Mouse (Mus musculus) testis, postnatal 14 days (tissue): Measurements from ENCODE around the gene Ttc34.

Experiments
- DNase-seq: peaks from one replicate; pipeline ENCODE4 v3.0.0; 2021; ENCODE audit warnings: low spot score

The Ttc34 gene

DNA sequence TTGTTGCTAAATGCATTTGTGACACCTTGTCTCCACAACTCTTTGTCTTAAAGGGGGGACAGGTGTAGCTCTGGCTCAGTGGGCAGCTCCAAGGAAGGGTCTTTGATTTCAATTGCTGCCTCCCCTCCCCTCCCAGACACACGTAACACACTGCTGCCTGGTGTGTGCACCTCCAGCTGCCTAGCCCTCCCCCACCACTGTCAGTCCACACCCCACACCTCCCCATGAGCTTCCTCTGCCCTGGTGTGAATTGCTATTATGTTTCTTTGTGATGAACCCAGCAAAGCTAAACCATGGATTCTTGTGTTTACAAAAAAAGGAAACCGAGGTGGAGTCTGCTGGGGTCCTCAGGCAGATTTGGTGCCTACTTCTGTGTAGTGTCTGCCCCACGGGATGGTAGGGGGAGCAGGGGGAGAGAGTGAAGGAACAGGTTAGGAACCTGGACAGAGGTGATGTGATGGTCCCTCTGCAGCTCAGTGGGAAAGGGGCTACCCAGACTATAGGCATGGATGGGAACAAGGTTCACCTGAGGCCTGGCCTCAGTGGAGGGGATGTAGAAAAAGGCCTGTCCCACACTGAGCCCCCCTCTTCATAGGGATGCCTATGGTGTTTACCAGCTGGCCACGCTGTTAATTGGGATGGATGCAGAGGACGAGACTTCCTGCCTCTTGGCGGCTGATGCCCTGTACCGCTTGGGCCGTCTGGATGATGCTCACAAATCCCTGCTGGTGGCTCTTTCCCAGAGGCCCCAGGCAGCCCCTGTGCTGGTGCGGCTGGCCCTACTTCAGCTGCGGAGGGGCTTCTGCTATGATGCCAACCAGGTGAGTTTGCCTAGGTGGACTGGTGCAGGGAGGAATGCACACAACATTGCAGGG is 20.3 kb downstream of the Ttc34 start:
- DNase-seq = peak; percentile 87

DNA sequence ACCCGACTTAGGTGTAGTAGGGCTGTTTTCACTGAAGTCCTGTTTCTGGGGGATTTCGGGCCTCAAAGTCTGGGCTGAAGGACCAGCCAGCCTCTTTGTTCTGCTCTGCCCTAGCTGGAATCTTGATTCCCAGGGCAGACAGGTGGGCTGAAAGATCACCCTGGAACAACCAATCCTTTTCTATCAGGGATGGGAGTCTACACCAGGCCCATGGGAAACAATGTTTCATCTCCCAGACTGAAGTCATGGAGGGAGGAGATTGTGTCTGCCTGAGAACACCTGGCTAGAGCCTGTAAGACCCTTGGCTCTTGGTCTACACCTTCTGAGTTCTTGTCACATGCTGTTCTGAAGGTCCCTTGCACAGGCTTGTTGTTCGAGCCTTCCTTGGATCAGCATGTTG is 21.3 kb downstream of the Ttc34 start:
- peak; percentile 79 for DNase-seq

DNA sequence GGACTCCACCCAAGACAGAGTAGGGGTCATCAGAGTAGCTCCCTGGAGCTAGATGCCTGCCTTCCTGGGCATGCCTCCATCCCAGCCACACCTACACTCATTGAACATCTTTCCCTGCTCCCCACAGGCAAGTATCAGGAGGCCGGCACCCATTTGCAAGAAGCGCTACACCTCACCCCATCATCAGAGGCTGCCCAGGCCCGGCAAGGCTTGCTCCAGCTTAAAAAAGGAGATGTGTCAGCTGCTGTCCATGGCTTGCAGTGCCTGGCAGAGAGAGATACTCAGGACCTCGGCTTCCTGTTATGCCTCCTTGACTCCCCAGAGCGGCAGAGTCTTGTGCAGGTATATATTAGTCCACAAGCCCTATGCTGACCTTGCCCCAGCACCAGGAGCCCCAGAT is 24.7 kb downstream of the Ttc34 start:
- DNase-seq = no peak

DNA sequence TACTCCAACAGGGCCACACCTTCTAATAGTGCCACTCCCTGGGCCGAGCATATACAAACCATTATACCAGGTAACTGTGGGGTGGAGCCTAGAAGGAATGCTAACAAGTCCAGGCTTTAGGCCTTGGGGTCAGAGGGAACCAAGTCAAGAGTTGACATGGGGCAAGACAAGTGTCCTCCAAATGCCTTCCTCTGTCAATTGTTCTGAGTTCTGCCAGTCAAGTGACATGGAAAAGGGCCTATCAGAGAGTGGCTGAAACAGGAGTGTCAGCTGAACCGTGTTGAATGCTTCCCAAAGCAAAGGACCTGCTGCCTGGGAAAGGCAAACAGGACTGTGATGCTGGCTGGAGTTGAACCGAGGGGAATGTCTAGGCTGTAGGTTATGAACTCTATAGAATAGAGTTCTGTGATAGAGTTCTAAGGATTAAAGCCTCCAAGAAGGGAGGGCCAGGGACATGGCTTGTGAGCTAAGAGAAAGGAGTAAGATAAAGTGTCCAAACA is 26.2 kb downstream of the Ttc34 start:
- DNase-seq = no peak

DNA sequence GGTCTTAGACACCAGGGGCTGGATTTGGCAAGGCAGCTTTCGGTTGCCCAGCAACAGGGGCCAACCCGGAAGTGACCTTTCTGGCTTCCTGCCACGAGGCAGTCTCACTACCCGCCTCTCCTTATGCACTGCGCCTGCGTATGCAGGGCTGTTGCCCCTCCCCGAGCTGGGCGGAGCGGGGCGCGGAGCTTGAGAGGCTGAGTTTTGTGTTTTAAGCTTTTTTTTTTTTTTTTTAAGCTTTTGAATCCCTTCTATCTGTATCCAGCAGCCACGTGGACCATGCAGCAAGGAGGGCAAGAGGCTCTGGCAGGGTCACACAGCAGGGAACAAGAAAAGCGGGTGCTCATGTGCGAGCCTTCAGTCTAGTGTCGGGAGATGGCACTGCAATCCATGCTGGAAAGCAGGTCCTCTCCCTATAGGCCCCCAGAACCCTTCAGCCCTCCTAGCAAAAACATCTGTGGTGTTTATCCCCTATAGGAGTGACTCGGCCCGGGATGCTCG is 27.1 kb downstream of the Ttc34 start:
- peak; percentile 89 for DNase-seq

DNA sequence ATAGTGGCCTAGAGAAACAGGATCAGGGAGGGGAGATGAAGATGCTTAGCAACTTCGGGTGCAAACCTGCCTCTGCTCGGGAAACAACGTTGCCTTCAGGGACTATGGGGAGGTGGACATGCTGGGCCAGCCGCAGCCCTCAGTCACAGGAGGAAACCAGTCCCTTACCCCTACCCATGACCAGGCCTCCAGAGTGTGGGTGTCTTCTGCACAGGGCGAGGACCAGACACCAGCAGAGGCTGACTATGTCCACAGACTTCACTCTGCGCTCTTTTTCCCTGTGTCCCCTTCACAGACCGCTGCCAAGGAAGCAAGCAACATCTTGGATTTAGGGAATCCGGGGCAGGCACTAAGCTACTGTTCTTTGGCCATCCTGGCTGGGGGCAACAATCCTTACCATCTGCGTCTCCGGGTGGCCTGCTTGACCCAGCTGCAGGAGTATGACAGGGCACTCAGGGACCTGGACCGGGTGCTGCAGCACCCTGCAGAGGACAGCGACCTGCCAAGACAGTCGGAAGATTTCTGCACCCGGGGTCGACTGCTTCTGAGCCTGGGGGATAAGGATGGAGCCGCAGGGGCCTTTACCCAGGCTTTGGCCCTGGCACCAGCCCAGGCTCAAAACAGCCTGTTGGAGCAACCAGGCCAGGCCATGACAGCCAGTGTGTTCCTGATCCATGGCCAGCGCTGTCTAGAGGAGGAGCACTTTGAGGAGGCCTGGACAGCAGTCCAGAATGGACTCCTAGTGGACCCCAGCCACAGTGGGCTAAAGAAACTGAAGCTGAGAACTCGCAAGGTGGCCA is 27.9 kb downstream of the Ttc34 start:
- DNase-seq = peak; percentile 4

DNA sequence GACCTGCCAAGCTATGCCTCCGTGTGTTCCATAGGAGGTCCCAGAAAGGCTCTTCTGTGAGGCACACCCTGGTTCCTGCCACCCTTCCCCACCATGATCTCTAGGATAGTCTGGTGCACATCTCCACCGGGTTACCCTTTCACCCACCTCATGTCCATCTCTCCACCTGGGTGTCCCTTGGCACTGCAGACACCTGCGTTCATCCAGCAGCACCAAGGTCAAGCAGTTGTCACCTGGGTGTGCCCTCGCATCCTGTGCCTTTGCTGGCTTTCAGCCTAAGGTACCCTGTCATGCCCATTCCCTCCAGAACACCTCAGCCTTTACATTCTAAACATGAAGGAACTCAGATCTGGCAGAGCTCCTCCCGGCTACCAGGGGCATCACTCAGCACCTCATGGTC is 29.1 kb downstream of the Ttc34 start:
- no peak for DNase-seq

DNA sequence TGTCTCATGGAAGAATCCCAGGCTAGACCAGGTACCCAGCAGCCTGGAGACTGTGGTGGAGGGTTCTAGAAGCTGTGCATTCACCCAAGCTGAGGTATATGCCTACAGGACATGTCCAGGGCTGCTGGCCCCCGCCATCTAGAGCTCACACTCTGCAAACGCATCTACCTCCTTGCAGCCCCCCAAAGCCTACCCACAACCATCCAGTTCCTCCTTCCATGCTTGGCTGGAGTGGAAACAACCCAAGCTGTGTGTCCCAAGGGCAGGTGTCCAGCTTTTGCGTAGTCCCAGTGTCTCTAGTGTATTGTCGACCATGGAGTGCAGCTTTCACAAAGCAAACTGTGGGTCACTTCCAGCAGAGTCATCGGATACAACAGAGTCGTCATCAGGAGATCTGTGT is 30.0 kb downstream of the Ttc34 start:
- no peak for DNase-seq

DNA sequence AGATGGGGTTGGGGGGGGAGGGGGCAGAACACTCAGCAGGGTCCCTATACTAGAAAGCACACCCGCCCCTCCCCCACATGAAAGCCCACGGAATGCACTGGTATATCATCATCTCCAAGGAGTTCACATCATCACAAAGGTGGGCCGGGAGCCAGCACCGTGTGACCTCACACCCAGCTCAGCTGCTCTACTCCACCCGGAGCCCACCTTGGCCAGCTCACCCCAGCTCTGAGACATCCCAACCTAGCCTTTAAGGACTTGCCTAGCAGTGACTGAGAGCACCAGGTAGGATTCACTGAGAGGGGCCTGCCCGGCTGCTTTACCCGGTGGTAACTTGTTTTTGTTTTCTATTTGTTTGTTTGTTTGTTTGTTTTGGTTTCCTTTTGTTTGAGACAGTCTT is 32.2 kb downstream of the Ttc34 start, which contains the start of gene Mmel1:
Gene Mmel1, plus strand, starts transcription at position 146 of the 400 bp plus-strand sequence.
- no peak for DNase-seq

DNA sequence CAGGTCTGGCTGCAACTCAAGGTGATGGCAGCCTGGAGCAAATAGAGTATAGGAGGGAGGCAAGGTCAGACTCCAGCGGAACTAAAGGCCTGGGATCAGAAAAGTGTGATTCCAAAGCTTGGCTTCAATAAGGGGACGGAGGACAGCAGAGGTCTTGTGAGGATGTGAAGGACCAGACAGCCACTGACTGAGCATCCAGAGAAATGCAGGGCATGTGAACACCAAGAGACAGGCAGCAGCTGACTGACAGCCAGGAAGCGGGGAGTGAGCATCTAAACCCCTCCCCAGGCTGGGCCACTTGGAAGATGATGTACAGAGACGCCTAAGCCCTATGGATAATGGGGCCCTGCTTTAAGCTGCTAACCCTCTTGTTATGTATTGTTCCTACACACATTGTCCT is 33.5 kb downstream of the Ttc34 start:
- no peak for DNase-seq

DNA sequence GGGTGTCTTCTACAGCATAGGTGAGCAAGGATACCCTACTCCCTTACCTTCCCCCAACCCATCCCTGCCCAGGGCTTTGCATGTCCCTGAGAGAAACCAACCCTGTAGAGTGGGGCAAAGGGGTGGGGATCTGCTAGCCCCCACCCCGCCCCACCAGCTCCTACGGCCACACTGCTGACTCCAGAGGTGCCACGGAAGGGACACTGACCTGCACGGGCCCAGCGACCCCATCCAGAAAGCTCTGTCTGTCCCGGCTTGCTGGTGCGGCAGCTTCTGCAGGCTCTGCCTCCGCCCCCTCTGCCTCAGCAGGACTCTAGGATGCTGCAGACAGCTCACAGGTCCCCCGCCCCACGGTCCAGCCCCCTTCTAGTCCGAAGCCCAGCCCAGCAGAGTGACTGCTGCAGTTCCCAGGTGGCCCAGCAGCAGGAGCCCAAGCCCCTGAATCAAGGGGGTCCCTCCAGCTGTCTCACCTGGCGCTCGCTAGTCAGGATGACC is 34.5 kb downstream of the Ttc34 start:
- no peak for DNase-seq

DNA sequence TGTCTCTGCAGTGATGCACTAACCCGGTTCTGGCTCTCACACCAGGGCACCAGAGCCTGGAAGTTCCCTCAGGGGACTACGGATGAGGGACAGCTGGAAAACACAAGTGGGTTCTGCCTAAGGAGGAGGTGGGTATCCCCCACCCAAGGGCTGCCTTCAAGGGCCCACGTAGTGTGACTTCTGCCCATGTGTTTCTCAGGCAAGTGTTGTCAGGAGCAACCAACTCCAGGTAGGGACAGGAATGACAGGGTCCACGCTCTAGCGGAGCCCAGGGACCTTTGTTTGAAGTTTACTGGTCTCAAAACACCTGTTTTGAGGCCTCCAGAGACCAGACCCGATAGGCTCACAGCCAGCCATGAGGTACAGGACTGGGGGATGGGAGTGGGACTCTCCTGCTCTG is 35.9 kb downstream of the Ttc34 start:
- no peak for DNase-seq

DNA sequence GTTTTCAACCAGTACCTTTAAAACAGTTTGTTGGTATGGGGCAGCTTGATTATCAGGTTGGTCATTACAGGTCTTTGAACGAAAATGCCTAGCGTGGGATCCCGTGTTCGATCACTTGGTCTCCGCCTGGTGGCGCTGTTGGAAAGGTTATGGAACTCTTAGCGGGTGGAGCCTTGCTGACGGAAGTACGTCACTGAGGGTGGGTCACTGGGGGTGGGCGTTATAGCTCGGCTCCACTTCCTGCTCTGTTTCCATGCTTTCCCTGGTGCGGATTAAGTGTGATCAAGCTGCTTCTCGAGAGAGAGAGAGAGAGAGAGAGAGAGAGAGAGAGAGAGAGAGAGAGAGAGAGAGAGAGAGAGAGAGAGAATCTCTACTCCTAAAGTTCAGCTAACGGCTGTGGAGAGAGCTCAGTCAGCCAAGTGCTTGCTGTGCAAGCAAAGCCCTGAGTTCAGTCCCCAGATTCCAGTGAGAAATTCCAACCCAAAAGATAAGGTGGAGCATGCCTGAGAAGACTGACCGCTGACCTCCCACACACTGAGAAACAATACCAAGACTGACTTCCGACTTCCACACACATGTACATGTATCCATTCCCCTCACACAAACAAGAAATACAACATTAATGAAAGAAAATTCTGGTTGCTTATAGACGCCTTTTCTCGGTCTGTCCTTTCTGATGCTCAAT is 40.7 kb downstream of the Ttc34 start:
- peak; percentile 88 for DNase-seq

DNA sequence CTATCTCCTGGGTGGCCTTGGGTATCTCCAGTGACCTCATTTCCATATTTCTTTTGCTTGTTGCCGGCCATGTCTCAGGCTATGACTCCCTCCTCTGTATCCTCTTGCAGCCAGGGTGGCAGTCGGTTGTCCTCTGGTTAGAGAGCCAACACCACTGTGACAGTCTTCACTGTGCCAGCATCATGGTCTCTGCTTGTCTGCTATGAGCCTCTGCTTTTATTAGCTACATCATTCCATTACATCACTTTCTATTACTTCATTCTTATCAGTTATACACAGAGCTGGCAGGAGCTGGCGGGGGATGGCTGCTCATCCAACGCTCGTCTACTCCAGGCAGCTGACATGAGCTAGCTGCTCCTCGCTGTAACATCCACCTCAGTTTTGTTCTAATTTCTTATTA is 43.5 kb downstream of the Ttc34 start:
- DNase-seq = no peak

DNA sequence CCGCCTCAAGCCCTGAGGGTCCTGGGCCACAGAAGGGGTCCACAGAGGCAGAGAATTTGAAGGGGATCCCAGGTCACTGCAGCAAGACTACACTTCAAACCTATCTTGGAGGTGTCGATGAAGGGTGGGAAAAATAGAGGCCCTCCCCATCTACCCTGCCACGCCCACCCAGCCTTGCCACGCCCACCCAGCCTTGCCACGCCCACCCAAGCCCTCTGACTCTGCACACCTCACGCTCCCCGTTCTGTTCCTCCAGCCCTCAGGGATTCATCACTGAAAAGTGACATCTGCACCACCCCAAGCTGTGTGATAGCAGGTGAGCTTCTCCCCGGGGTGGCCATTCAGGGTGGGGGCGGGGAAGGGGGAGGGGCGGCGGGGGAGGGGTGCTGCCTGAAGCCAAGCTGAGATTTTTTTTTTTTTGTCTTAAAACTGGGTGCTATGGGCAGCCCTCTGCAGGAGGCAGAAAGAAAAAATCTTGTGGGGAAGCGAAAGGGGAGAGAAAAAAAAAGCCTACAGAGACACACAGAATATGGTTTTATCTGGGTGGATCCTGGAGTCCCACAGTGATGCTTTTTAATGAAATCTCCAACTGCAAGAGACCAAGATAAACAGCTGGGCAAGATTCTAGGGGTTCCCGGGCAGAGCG is 44.9 kb downstream of the Ttc34 start:
- no peak for DNase-seq

DNA sequence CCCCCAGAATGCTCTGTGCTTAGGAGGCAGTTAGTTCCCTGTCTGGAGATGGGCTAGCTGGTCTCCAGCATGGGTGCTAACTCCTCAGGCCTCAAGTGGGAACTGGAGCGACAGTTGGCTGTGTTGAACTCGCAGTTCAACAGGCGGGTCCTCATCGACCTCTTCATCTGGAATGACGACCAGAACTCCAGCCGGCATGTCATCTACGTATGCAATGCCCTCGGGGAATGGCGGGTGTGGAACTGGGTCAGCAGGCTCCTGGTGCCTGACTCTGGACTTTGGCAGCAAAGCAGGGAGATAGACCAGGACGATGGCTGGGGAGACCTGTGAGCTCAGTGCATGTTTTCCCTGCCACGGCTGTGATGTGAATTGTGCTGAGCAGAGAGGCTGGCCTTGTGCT is 48.2 kb downstream of the Ttc34 start:
- no peak for DNase-seq

DNA sequence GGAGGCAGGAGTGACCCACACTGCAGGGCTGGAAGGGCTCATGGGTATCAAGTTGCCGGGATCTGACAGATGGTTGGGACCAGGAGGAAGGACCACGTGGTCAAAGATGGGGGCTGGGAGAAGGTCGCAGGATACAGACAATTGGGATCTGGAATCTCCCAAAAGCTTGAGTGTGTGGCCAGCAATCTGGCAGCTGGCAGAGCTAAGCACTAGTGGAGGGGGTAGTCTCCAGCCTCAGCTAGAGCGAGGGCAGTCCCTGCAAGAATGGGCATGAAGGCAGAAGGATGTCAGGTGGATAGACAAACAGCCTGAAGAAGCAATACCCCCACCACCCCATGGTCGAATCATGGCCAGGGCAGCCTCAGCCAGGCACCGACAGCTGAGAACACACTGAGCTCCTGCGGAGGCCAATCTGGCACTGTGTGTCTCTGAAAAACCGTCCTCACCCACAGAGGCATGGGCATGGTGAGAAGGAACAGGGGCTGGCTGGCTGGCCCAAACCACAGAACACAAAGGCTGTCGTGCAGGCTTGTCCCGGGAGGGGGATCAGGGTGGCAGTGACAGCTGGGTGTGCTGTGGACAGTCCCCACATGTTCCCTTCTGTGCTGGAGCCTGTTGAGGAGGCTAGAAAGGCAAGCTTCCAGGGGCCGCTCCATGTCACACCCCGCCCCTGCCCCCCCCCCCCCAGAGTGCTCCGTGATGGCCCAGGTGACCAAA is 49.8 kb downstream of the Ttc34 start:
- DNase-seq = no peak

DNA sequence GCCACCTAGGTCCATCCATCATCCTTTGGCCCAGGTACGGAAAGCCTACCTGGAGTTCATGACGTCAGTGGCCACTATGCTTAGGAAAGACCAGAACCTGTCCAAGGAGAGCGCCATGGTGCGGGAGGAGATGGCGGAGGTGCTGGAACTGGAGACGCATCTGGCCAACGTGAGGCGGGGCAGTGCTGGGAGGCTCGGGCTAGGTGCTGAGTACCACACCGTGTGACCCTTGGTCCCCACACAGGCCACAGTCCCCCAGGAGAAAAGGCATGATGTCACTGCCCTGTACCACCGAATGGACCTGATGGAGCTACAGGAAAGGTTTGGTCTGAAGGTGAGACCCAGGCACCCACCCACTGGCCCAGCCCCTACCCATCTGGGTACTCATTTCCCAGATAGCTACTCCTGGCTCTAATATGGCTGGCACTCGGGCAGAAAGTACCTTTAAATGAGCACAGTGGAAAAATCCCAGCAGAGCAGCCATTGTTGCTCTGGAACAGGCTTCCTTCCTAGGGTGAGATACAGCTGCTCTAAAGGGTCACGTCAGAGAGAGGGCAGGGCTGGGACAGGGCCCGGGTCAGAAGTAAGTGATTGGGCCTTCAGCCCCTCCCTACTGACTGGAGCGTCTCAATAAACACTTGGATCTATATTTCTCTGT is 50.5 kb downstream of the Ttc34 start:
- no peak for DNase-seq

DNA sequence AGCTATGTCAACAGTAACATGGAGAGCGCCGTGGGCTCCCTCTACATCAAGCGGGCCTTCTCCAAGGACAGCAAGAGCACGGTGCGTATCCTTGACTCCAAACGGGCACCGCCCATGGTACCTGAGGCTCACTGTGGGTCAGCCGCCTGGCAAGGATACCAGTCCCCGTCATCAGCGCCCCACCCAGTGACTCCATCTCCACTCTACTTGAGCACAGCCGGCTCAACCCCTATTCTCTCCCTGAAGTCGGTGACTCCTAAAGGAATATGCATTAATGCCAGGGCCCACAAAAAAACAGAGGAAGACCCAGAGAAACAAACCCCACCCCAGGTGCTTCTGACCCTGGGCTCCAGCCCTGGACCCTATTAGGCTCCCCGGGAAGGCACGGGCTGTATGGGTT is 53.6 kb downstream of the Ttc34 start:
- DNase-seq = no peak

DNA sequence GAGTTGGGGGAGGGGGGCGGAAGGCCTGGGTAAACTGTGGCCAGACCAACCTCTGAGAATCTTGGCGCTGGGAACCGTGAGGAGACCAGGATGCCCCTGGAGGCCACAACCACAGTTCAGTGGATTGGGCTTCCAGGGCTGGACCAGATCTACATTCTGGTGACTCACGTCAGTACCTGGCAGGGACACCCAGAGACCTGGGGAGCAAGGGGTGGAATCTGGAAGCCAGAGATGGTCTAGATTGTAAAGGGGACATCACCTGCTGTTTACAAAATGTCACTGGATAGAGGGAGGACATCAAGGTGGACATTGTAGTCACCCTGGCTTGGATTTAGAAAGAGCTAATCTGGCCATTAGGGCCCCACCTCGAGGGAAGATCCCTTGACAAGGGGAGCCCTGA is 58.3 kb downstream of the Ttc34 start:
- DNase-seq = no peak
